Mouse (Mus musculus) lung, postnatal 0 days (tissue): Measurements from ENCODE around the gene Nedd4. TPM values are rescaled to one million over a fixed set of nuclear protein-coding genes. Genes with fewer than 3 reads are reported as not detected.
A peak's percentile ranks its signal among the peaks of the same experiment; 100 is the strongest.

Experiments used
- ATAC-seq: fragments of 200-750 bp; cut with Nextera tagmentation; 2 replicates; pipeline ENCODE4 v1.8.0; 2017; ENCODE audit warnings: moderate library complexity
- DNase-seq: peaks from one replicate; pipeline ENCODE4 v3.0.0-alpha.2; 2016; ENCODE audit warnings: low spot score
- H3K27ac ChIP-seq: fragments of 300-500 bp; sonication (generic); 2 replicates; pipeline ENCODE4 v1.5.1; 2014; ENCODE audit warnings: antibody characterized with exemption, mild to moderate bottlenecking, low read length, mixed read lengths
- H3K27me3 ChIP-seq: fragments of 300-500 bp; sonication (generic); replicated peaks from 2 replicates; pipeline ENCODE4 v1.6.1; 2014; ENCODE audit warnings: low read length, mixed read lengths; ENCODE audit not compliant: insufficient read depth
- H3K36me3 ChIP-seq: fragments of 300-500 bp; sonication (generic); 2 replicates; pipeline ENCODE4 v1.6.1; 2014; ENCODE audit warnings: low read length, mixed read lengths; ENCODE audit not compliant: insufficient read depth
- H3K4me1 ChIP-seq: fragments of 300-500 bp; sonication (generic); 2 replicates; pipeline ENCODE4 v1.6.1; 2014; ENCODE audit warnings: antibody characterized with exemption, low read depth, low read length, mixed read lengths; ENCODE audit not compliant: insufficient read depth
- H3K4me2 ChIP-seq: fragments of 300-500 bp; sonication (generic); replicated peaks from 2 replicates; pipeline ENCODE4 v1.6.1; 2014; ENCODE audit warnings: low read depth, mild to moderate bottlenecking, low read length, moderate library complexity, mixed read lengths
- H3K4me3 ChIP-seq: fragments of 300-500 bp; sonication (generic); 2 replicates; pipeline ENCODE4 v1.5.1; 2014; ENCODE audit warnings: low read depth, low read length
- H3K9ac ChIP-seq: fragments of 300-500 bp; sonication (generic); replicated peaks from 2 replicates; pipeline ENCODE4 v1.6.1; 2014; ENCODE audit warnings: low read depth, mild to moderate bottlenecking
- H3K9me3 ChIP-seq: fragments of 300-500 bp; sonication (generic); 2 replicates; pipeline ENCODE4 v1.6.1; 2016; ENCODE audit warnings: low read length, mixed read lengths
- CTCF ChIP-seq: IDR thresholded peaks from 2 replicates; pipeline ENCODE4 v1.5.1; 2016; ENCODE audit warnings: antibody characterized with exemption, mild to moderate bottlenecking
- EP300 ChIP-seq: IDR thresholded peaks from 2 replicates; pipeline ENCODE4 v1.6.1; 2016; ENCODE audit warnings: antibody characterized with exemption, mild to moderate bottlenecking, control low read depth
- WGBS: fragments of 180-500 bp; shearing (Covaris S2); extraction: QIAGEN DNeasy Blood & Tissue Kit; methylation state at CpG from one replicate; pipeline ENCODE4 v1.1.7; 2014; 5-methylcytosine and 5-hydroxymethylcytosine counted together
- polyA plus RNA-seq: library from polyadenylated mRNA; unstranded; fragments of >200 nt; fragmentation: Nextera tagmentation; extraction: Ambion mirVana; gene quantifications from 2 replicates; pipeline ENCODE4 v1.2.1, GENCODE M21; 2015

Nedd4 gene
- polyA plus RNA-seq, 1 experiment from 2014 or later, result 264 TPM

GRCm38 (mm10) chr9:72753741-72754140 is 91.6 kb downstream of the Nedd4 start:
- no peaks in the 10 kb centered on the region for H3K4me1 ChIP-seq
- DNase-seq (no peak), ATAC-seq (no peak)
- WGBS, result 36% methylated on average over 7 of the region's 7 CpGs
- no peaks in the 10 kb centered on the region for H3K9me3 ChIP-seq
- H3K9ac ChIP-seq, result no peak overlapping the region
- no peak overlapping the region for H3K27ac ChIP-seq
- no peak overlapping the region for H3K4me2 ChIP-seq
- TF ChIP-seq EP300 (no peak), CTCF (no peak)
- no peaks in the 10 kb centered on the region for H3K27me3 ChIP-seq
- peaks cover 5% of the 10 kb centered on the region; the same call in 1 of the 2 replicates for H3K36me3 ChIP-seq
- no peak overlapping the region for H3K4me3 ChIP-seq

GRCm38 (mm10) chr9:72757143-72757542 is 95.0 kb downstream of the Nedd4 start:
- TF ChIP-seq EP300 (no peak), CTCF (no peak)
- WGBS, result 88% methylated on average over 5 of the region's 5 CpGs
- no peak for ATAC-seq

GRCm38 (mm10) chr9:72758705-72759131 is 96.6 kb downstream of the Nedd4 start:
- no peaks in the 10 kb centered on the region for H3K36me3 ChIP-seq
- H3K27me3 ChIP-seq, result no peaks in the 10 kb centered on the region
- H3K4me2 ChIP-seq, result no peak overlapping the region
- ATAC-seq, result no peak
- WGBS, result 27% methylated on average over 8 of the region's 8 CpGs
- DNase-seq, result no peak
- TF ChIP-seq EP300, result no peak
- no peaks in the 10 kb centered on the region for H3K9me3 ChIP-seq
- H3K27ac ChIP-seq, result no peak overlapping the region
- H3K4me3 ChIP-seq, result no peak overlapping the region
- no peaks in the 10 kb centered on the region for H3K4me1 ChIP-seq
- no peak overlapping the region for H3K9ac ChIP-seq

More at GRCm38 (mm10) chr9:72757143-72757542, 95.0 kb downstream of the Nedd4 start:
- Histone ChIP-seq H3K9me3 (no peaks in the 10 kb centered on the region), H3K4me3 (no peak overlapping the region), H3K4me2 (no peak overlapping the region), H3K36me3 (no peaks in the 10 kb centered on the region), H3K27me3 (no peaks in the 10 kb centered on the region), H3K4me1 (no peaks in the 10 kb centered on the region), H3K27ac (no peak overlapping the region), H3K9ac (no peak overlapping the region)
- no peak for DNase-seq

GRCm38 (mm10) chr9:72763050-72763718 is 101.0 kb downstream of the Nedd4 start:
- Histone ChIP-seq H3K36me3 (no peaks in the 10 kb centered on the region), H3K9ac (no peak overlapping the region), H3K4me2 (no peak overlapping the region), H3K9me3 (no peaks in the 10 kb centered on the region), H3K4me1 (no peaks in the 10 kb centered on the region), H3K27me3 (no peaks in the 10 kb centered on the region), H3K4me3 (no peak overlapping the region), H3K27ac (no peak overlapping the region)
- DNase-seq (peak; percentile 75), ATAC-seq (peak; percentile 74)
- whole genome bisulfite sequencing, result 7% methylated on average over 3 of the region's 3 CpGs
- TF ChIP-seq CTCF (no peak), EP300 (no peak)

DNA sequence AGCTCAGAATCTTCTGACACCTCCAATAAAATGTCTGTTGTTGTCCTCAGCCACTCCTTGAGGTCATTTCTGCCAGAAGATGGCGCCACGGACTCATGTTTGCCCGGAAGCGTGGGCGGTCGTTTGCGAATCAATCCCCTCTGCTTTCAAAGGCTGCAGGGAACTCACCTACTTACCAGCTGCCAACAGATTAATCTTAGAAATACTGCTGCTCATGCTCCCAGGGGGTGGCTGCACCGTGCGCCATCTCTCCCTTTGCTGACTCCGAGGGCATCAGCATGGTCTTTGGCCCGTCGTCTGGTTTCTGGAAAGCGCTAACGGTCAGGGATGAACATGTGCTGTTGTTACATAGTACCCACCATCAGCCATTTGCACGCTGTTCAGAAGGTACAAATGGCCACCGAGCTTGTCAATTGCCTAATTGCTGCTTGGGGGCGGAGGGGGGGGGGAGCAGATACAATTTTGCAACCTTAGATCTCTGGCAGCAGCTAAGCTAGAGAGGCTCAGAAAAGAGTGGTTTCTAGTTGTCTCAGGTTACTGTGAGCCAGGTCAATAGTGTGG is 104.7 kb downstream of the Nedd4 start:
- Histone ChIP-seq H3K27ac (no peak overlapping the region), H3K4me2 (peak overlapping the region; percentile 61), H3K4me3 (peak overlapping the region; percentile 25; the same call in 1 of the 2 replicates), H3K4me1 (no peaks in the 10 kb centered on the region), H3K36me3 (no peaks in the 10 kb centered on the region), H3K9ac (no peak overlapping the region), H3K9me3 (no peaks in the 10 kb centered on the region), H3K27me3 (no peaks in the 10 kb centered on the region)
- TF ChIP-seq CTCF (peak; percentile 91), EP300 (no peak)
- ATAC-seq, result peak; percentile 70
- DNase-seq, result peak; percentile 88
- 1% methylated on average over 17 of the region's 17 CpGs for WGBS

- ATAC-seq, result no peak
- no peak overlapping the region for H3K4me2 ChIP-seq
- WGBS, result 83% methylated on average over 4 of the region's 4 CpGs
Observed at GRCm38 (mm10) chr9:72775022-72775421, 112.9 kb downstream of the Nedd4 start.

More at GRCm38 (mm10) chr9:72775022-72775421, 112.9 kb downstream of the Nedd4 start:
- Histone ChIP-seq H3K27ac (no peak overlapping the region), H3K9ac (no peak overlapping the region), H3K4me1 (no peaks in the 10 kb centered on the region), H3K36me3 (no peaks in the 10 kb centered on the region), H3K9me3 (no peaks in the 10 kb centered on the region), H3K27me3 (no peaks in the 10 kb centered on the region), H3K4me3 (no peak overlapping the region)
- no peak for DNase-seq
- no peak for TF ChIP-seq CTCF
- TF ChIP-seq EP300, result no peak
